Mouse (Mus musculus) liver, embryonic 14.5 days (tissue): Measurements from ENCODE around the gene Robo3. TPM values are rescaled to one million over a fixed set of nuclear protein-coding genes. Genes with fewer than 3 reads are reported as not detected.

ENCODE experiments used
- ATAC-seq: fragments of 200-750 bp; cut with Nextera tagmentation; 2 replicates; pipeline ENCODE4 v1.8.0; 2017; ENCODE audit warnings: moderate number of reproducible peaks, mild to moderate bottlenecking, moderate library complexity; ENCODE audit not compliant: insufficient read depth
- DNase-seq, 3 experiments: peaks; one replicate each; pipeline ENCODE4 v3.0.0-alpha.2; 2012 to 2013; ENCODE audit warnings: low read depth in 3 of 3, low spot score in 3 of 3
- H3K27ac ChIP-seq: fragments of 300-500 bp; sonication (generic); 2 replicates; pipeline ENCODE4 v1.5.1; 2014; ENCODE audit warnings: moderate library complexity, mild to moderate bottlenecking, control low read depth, inconsistent platforms
- H3K27me3 ChIP-seq: fragments of 300-500 bp; sonication (generic); 2 replicates; pipeline ENCODE4 v1.6.1; 2014; ENCODE audit warnings: mild to moderate bottlenecking, low read length, moderate library complexity; ENCODE audit not compliant: control insufficient read depth, insufficient read depth
- H3K36me3 ChIP-seq: fragments of 300-500 bp; sonication (generic); replicated peaks from 2 replicates; pipeline ENCODE4 v1.6.1; 2014; ENCODE audit warnings: low read depth; ENCODE audit not compliant: control insufficient read depth, insufficient read depth
- H3K4me1 ChIP-seq, 2 experiments: fragments of 200-500 bp in 1 of 2; fragments of 300-500 bp in 1 of 2; sonication (generic) in 1 of 2; replicated peaks; 2 replicates each; pipeline ENCODE4 v1.6.1; 2012 to 2014; ENCODE audit warnings: antibody characterized with exemption in 1 of 2, inconsistent platforms in 1 of 2, low read length in 1 of 2; ENCODE audit not compliant: control insufficient read depth in 2 of 2, insufficient read depth in 2 of 2
- H3K4me2 ChIP-seq: fragments of 300-500 bp; sonication (generic); 2 replicates; pipeline ENCODE4 v1.6.1; 2014; ENCODE audit warnings: low read depth, mild to moderate bottlenecking, control low read depth, moderate library complexity
- H3K4me3 ChIP-seq, 2 experiments: fragments of 200-500 bp in 1 of 2; fragments of 300-500 bp in 1 of 2; sonication (generic) in 1 of 2; 2 replicates each; pipeline ENCODE4 v1.5.1; 2012 to 2014; ENCODE audit warnings: low read depth in 2 of 2, low read length in 2 of 2, mild to moderate bottlenecking in 2 of 2, control low read depth in 1 of 2, inconsistent platforms in 1 of 2, moderate library complexity in 1 of 2; ENCODE audit not compliant: insufficient read depth in 1 of 2
- H3K9ac ChIP-seq: fragments of 300-500 bp; sonication (generic); replicated peaks from 2 replicates; pipeline ENCODE4 v1.6.1; 2014; ENCODE audit warnings: mild to moderate bottlenecking, control low read depth, moderate library complexity
- H3K9me3 ChIP-seq: fragments of 300-500 bp; sonication (generic); 2 replicates; pipeline ENCODE4 v1.6.1; 2016; ENCODE audit warnings: low read length, mixed read lengths; ENCODE audit not compliant: control insufficient read depth
- CTCF ChIP-seq: IDR thresholded peaks from 2 replicates; pipeline ENCODE4 v1.5.1; 2016; ENCODE audit warnings: antibody characterized with exemption, low read depth, control low read depth
- EP300 ChIP-seq: IDR thresholded peaks from 2 replicates; pipeline ENCODE4 v1.6.1; 2016; ENCODE audit warnings: antibody characterized with exemption, low read depth
- WGBS: fragments of 180-500 bp; shearing (Covaris S2); extraction: QIAGEN DNeasy Blood & Tissue Kit; methylation state at CpG from one replicate; pipeline ENCODE4 v1.1.7; 2014; ENCODE audit not compliant: insufficient replicate concordance; 5-methylcytosine and 5-hydroxymethylcytosine counted together
- polyA plus RNA-seq, 2 experiments: library from polyadenylated mRNA; depleted of rRNA in 1 of 2; stranded (reverse) in 1 of 2; unstranded in 1 of 2; fragments of >200 nt; fragmentation: Nextera tagmentation in 1 of 2; extraction: Ambion mirVana in 1 of 2; gene quantifications; 2 replicates each; pipeline versions ENCODE4 v1.2.1 to v1.2.3; 2012 to 2014

Robo3 gene
- polyA plus RNA-seq, 2 experiments: 0.05 to 0.25 TPM

DNA sequence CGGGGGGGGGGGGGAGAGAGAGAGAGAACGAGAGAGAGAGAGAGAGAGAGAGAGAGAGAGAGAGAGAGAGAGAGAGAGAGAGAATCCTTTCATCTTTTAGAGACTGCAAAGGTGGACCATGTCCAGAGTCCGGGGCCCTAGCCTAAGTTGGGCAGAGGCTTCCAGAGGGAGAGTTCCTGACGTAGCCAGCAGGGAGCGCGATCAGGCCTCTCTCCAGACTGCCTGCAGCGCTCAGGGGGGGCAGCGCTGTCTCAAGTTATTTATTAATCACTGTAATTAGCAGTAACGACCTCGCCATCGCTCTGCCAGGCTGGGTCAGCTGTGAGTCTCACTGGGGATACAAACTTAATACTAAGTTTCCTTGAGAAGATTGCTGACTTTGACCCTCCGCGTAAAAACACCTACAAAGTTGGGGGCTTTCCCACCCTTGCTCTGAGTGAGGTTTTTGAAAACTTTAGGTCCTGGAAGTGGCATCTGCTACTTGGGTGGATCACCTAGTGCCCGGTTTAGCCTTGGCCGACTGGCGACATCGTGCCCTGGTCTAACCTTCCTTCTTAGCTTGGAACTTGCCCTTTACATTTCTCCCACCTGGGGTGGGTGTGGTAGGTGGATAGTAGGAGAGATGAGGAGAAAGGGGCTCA is 900 bp downstream of the Robo3 start:
- DNase-seq (no peak), ATAC-seq (no peak)
- Histone ChIP-seq H3K4me2 (no peak overlapping the region), H3K9ac (no peak overlapping the region), H3K4me1 (no peaks in the 10 kb centered on the region), H3K27ac (no peak overlapping the region), H3K4me3 (no peak overlapping the region), H3K36me3 (no peaks in the 10 kb centered on the region), H3K27me3 (peaks cover 70% of the 10 kb centered on the region), H3K9me3 (no peaks in the 10 kb centered on the region)
- 3% methylated on average over 16 of the region's 17 CpGs for WGBS
- TF ChIP-seq CTCF (peak; percentile 57), EP300 (no peak)

DNA sequence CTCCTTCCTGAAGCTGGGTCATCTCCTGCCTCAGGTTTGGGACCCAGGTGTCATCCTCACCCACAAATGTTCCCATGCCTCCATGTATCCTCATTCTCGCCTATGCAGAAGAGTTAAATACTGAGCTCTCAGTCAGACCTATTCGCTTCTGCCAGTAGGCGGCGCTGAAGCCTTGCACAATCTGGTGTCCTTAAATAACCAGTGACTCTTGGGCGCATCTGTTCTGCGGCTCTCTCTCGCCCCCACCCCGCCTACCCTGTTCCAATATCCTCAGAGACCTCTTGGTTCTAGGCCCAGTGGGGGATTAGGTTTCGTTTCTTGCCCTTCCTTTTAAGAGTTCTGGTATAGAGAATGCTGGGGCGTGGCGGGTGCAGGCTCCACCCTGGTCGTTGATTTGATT is 2.5 kb downstream of the Robo3 start:
- no peaks in the 10 kb centered on the region for H3K36me3 ChIP-seq
- H3K4me3 ChIP-seq: no peak overlapping the region
- H3K27me3 ChIP-seq: peaks cover 64% of the 10 kb centered on the region
- DNase-seq (peak; percentile 50 to 61 (median 51)), ATAC-seq (no peak)
- H3K27ac ChIP-seq: no peak overlapping the region
- 2% methylated on average over 12 of the region's 12 CpGs for WGBS
- H3K9ac ChIP-seq: no peak overlapping the region
- no peaks in the 10 kb centered on the region for H3K4me1 ChIP-seq
- TF ChIP-seq CTCF (peak; percentile 88), EP300 (no peak)
- no peaks in the 10 kb centered on the region for H3K9me3 ChIP-seq
- H3K4me2 ChIP-seq: no peak overlapping the region

DNA sequence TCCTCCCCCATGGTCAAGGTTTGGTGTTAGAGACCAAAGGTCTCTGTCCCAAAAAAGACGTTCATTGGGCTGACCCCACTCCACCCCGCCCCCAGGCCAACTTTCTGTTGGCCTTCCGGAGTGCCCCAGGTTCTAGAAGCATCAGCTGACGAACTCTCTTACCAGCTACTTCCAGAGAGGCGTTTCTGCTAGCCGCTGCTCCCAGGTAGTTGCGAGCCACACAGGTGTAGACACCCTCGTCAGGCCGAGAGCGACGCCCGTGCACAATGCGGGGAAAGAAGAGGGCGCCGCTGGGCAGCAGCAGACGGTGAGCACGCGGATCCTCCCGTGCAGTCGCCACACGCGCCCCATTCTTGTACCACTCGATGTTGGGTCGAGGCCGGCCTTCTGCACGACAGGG is 3.7 kb downstream of the Robo3 start:
- no peak overlapping the region for H3K27ac ChIP-seq
- no peak for DNase-seq
- no peak overlapping the region for H3K9ac ChIP-seq
- peaks cover 52% of the 10 kb centered on the region for H3K27me3 ChIP-seq
- H3K4me2 ChIP-seq: no peak overlapping the region
- WGBS: 18% methylated on average over 26 of the region's 26 CpGs
- H3K4me1 ChIP-seq: no peaks in the 10 kb centered on the region
- H3K9me3 ChIP-seq: no peaks in the 10 kb centered on the region
- no peak for TF ChIP-seq CTCF
- TF ChIP-seq EP300: no peak
- no peaks in the 10 kb centered on the region for H3K36me3 ChIP-seq
- no peak for ATAC-seq
- H3K4me3 ChIP-seq: no peak overlapping the region

DNA sequence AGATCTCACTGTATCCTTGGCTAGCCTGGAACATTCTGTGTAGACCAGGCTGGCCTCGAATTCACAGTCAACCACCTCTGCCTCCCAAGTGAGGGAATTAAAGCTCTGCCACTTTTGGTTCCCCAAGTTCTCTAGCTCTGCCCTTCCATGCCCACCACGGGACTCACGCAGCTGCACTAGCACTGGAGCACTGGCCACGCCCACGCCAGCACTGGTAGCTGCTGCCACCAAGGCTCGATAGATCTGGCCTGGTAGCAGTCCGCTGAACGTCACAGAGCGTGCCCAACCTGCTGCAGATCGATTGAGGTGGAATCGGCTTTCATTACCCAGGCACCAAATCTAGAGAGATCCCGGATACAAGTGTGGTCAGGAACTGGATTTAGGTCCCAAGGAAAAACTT is 11.8 kb downstream of the Robo3 start:
- H3K36me3 ChIP-seq: no peaks in the 10 kb centered on the region
- no peak overlapping the region for H3K27ac ChIP-seq
- DNase-seq (no peak), ATAC-seq (peak; percentile 29; the same call in 1 of the 2 replicates)
- no peaks in the 10 kb centered on the region for H3K9me3 ChIP-seq
- no peaks in the 10 kb centered on the region; a peak in 1 of 4 replicates for H3K4me1 ChIP-seq
- WGBS: 19% methylated on average over 12 of the region's 12 CpGs
- peak overlapping the region; percentile 42 for H3K4me2 ChIP-seq
- no peak overlapping the region; a peak in 1 of 4 replicates for H3K4me3 ChIP-seq
- no peak overlapping the region for H3K9ac ChIP-seq
- TF ChIP-seq EP300 (no peak), CTCF (no peak)
- H3K27me3 ChIP-seq: no peaks in the 10 kb centered on the region

DNA sequence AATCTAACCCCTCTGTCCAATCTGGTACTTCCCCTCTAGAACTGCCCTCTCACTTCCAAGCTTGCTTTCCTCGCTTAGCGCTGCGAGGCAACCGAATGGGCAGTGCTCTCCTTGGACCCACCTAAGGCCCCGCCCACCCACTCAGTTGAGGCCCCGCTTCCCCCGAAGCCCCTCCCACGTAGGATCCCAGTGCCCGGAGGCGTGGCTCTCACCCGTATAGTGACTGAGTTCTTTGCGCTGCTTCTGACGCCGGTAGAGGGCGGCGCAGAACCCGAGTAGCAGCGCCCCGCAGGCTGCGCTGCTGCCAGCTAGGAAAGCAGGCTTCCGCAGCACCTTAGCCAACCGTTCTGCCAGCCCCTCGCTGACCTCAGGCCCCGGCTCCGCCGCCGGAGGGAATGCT is 12.4 kb downstream of the Robo3 start:
- under 1% methylated on average over 27 of the region's 27 CpGs for WGBS
- DNase-seq (peak; percentile 52 to 66 (median 57)), ATAC-seq (peak; percentile 85)
- no peaks in the 10 kb centered on the region for H3K36me3 ChIP-seq
- no peaks in the 10 kb centered on the region; a peak in 1 of 4 replicates for H3K4me1 ChIP-seq
- no peaks in the 10 kb centered on the region for H3K27me3 ChIP-seq
- H3K9ac ChIP-seq: no peak overlapping the region
- no peak overlapping the region for H3K27ac ChIP-seq
- H3K4me2 ChIP-seq: peak overlapping the region; percentile 42
- TF ChIP-seq EP300 (no peak), CTCF (peak; percentile 72)
- no peak overlapping the region; a peak in 1 of 4 replicates for H3K4me3 ChIP-seq
- H3K9me3 ChIP-seq: no peaks in the 10 kb centered on the region
